Mouse (Mus musculus): ENCODE measurements at regions not wholly inside any gene's neighbourhood (a gene's known extent, or its start where the extent isn't known, plus 50 kb on each side); places are given as distances from the start of the nearest gene placed in this dataset.

DNA sequence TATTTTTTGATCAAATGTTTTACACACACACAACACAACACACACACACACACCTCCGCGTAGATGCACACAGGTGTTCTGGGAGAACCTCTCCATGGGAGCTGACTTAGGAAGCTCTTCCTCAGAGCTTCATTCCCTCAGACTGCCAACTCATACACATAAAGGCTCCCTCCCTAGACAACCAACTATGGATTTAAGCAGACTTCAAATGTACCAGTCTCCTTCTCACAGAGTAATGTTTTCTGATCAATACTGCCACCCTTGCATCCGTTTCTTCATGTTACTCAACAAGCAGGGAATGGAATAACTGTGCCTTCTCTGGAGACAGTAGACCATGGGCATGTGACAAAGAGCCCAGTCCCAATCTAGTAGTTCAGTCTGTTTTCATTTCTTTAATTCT lies 219.0 kb downstream of the Mef2c start:
- TF ChIP-seq CTCF (IDR thresholded peaks at IDR 0.05; ENCODE audit: low read depth), result no peak
- TF ChIP-seq EP300 (IDR thresholded peaks at IDR 0.05; ENCODE audit: low read depth), result no peak

All from heart, postnatal 0 days (tissue).